Mouse (Mus musculus) G1E (cell line): ENCODE measurements around the gene Prss22. TPM values are rescaled to one million over a fixed set of nuclear protein-coding genes. Genes with fewer than 3 reads are reported as not detected.
A peak's percentile ranks its signal among the peaks of the same experiment; 100 is the strongest.

Experiments used
- ATAC-seq: 2 replicates; pipeline ENCODE4 v1.8.0; 2016; ENCODE audit warnings: mild to moderate bottlenecking; ENCODE audit not compliant: insufficient number of reproducible peaks, poor library complexity, low FRiP score, severe bottlenecking; ENCODE audit errors: extremely low read depth
- DNase-seq: peaks from one replicate; pipeline ENCODE4 v3.0.0; 2012; ENCODE audit warnings: low spot score
- H3K27me3 ChIP-seq: 2 replicates; pipeline ENCODE4 v1.6.1; 2012; ENCODE audit warnings: mild to moderate bottlenecking, low read length, inconsistent platforms; ENCODE audit not compliant: insufficient read depth
- H3K36me3 ChIP-seq: replicated peaks from 2 replicates; pipeline ENCODE3; 2012; ENCODE audit warnings: mild to moderate bottlenecking, inconsistent platforms
- H3K4me1 ChIP-seq: 2 replicates; pipeline ENCODE4 v1.6.1; 2012; ENCODE audit warnings: low read depth, low read length, inconsistent platforms, mixed read lengths; ENCODE audit not compliant: insufficient read depth
- H3K4me3 ChIP-seq: 2 replicates; pipeline ENCODE4 v1.5.1; 2012; ENCODE audit warnings: low read depth, mild to moderate bottlenecking, inconsistent platforms, low read length, moderate library complexity, mixed read lengths
- H3K9me3 ChIP-seq: replicated peaks from 2 replicates; pipeline ENCODE4 v1.6.1; 2012; ENCODE audit warnings: inconsistent platforms
- CTCF ChIP-seq: IDR thresholded peaks from 2 replicates; pipeline ENCODE4 v1.5.1; 2012; ENCODE audit warnings: low read depth, low read length, inconsistent platforms, mixed read lengths
- GATA1 ChIP-seq: IDR thresholded peaks from 2 replicates; pipeline ENCODE4 v1.6.1; 2012; ENCODE audit warnings: borderline replicate concordance, low read length, inconsistent platforms, mixed read lengths
- GATA2 ChIP-seq: IDR thresholded peaks from 2 replicates; pipeline ENCODE4 v1.6.1; 2012; ENCODE audit warnings: low read depth, low read length, inconsistent platforms, borderline replicate concordance
- POLR2AphosphoS5 ChIP-seq: IDR thresholded peaks from 2 replicates; pipeline ENCODE4 v1.6.1; 2012; ENCODE audit warnings: low read depth, low read length, inconsistent platforms; ENCODE audit not compliant: insufficient replicate concordance
- TAL1 ChIP-seq: conservative IDR thresholded peaks from 2 replicates; pipeline ENCODE4 v1.6.1; 2012; ENCODE audit warnings: low read depth, low read length, inconsistent platforms, mixed read lengths
- polyA plus RNA-seq: library from polyadenylated mRNA; stranded (reverse); fragments of >175 nt; gene quantifications from 2 replicates; pipeline ENCODE4 v1.2.3, GENCODE M21; 2012
- total RNA-seq, 2 experiments: library from RNA; stranded (forward) in 1 of 2; stranded (reverse) in 1 of 2; fragments of 200-1000 nt in 1 of 2; fragments of >200 nt in 1 of 2; fragmentation: Nextera tagmentation in 1 of 2; gene quantifications; 2 replicates each; pipeline ENCODE4 v1.2.3; 2014 to 2017

Prss22 gene
- total and polyA plus RNA-seq, 3 experiments: not detected

- peaks cover 38% of the 10 kb centered on the region for H3K27me3 ChIP-seq
- ATAC-seq: no peak
- no peak for TF ChIP-seq CTCF
- TF ChIP-seq GATA1: no peak
- no peak for TF ChIP-seq GATA2
- no peak for TF ChIP-seq POLR2AphosphoS5
- H3K4me3 ChIP-seq: no peak overlapping the region
- no peaks in the 10 kb centered on the region for H3K36me3 ChIP-seq
- H3K4me1 ChIP-seq: no peaks in the 10 kb centered on the region
- no peak for DNase-seq
- no peaks in the 10 kb centered on the region for H3K9me3 ChIP-seq
These were observed 2.5 kb upstream of the Prss22 start for GRCm38 (mm10) chr17:24000404-24000803.

DNA sequence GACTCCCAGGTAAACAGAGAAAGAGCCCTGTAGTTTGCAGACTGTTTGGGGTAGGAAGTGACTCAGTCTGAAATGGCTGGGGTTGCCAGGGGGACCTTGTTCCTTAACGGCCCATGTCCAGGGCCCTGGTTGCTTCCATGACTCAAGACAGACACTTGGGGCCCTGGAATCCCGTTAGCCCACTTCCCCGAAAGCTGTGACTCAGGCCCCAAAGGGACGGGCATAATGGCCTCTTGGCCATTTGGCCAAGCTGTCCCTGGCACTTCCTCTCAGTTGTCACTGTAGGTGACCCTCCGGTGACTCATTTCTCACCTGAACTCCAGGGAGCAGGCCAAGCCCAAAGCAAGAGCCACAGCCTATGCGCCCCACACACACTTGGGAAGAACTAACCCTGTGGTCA lies 483 bp upstream of the Prss22 start:
- no peak for DNase-seq

DNA sequence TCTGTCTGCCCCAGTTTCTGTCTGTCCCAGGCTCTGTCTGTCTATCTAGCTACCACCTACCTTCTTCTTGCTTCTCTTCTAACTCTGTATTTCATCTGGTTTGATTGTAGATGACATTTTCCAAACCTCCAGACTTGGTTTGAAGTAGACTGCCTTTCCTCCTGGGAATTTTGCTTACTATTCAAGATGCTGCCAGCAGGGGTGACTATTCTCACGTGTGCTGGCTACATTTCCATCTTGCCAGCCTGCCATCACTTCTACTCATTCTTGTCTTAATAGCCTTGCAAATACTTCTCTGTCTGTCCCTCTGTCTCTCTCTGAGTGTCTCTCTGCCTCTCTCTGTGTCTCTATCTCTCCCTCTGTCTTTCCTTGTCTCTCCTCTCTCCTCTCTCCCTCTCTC lies 2.5 kb downstream of the Prss22 start:
- Histone ChIP-seq H3K27me3 (peaks cover 51% of the 10 kb centered on the region), H3K9me3 (no peaks in the 10 kb centered on the region), H3K4me3 (no peak overlapping the region), H3K36me3 (no peaks in the 10 kb centered on the region), H3K4me1 (peaks cover 7% of the 10 kb centered on the region)
- no peak for DNase-seq
- TF ChIP-seq CTCF (no peak), GATA2 (no peak)
- no peak for ATAC-seq

More for the DNA sequence above, 483 bp upstream of the Prss22 start:
- Histone ChIP-seq H3K36me3 (no peaks in the 10 kb centered on the region), H3K9me3 (no peaks in the 10 kb centered on the region), H3K4me1 (peaks cover 3% of the 10 kb centered on the region; the same call in 1 of the 2 replicates), H3K4me3 (no peak overlapping the region), H3K27me3 (peaks cover 42% of the 10 kb centered on the region)
- TF ChIP-seq POLR2AphosphoS5 (no peak), GATA1 (no peak), TAL1 (no peak), GATA2 (no peak), CTCF (no peak)
- no peak for ATAC-seq

- TF ChIP-seq POLR2AphosphoS5: no peak
- TF ChIP-seq TAL1: no peak
- no peak for TF ChIP-seq CTCF
- TF ChIP-seq GATA2: no peak
- TF ChIP-seq GATA1: no peak
- Histone ChIP-seq H3K27me3 (peaks cover 51% of the 10 kb centered on the region), H3K4me1 (peaks cover 7% of the 10 kb centered on the region), H3K9me3 (no peaks in the 10 kb centered on the region), H3K36me3 (no peaks in the 10 kb centered on the region), H3K4me3 (no peak overlapping the region)
- DNase-seq: no peak
- ATAC-seq: no peak
These were observed 3.2 kb downstream of the Prss22 start for GRCm38 (mm10) chr17:23994667-23995066.

GRCm38 (mm10) chr17:23993559-23994428 lies 4.1 kb downstream of the Prss22 start:
- TF ChIP-seq GATA1 (no peak), GATA2 (no peak), CTCF (no peak), TAL1 (no peak), POLR2AphosphoS5 (no peak)
- peak; percentile 60 for ATAC-seq
- H3K4me1 ChIP-seq: peaks cover 7% of the 10 kb centered on the region
- H3K27me3 ChIP-seq: peaks cover 42% of the 10 kb centered on the region
- DNase-seq: peak; percentile 49
- H3K4me3 ChIP-seq: no peak overlapping the region; the same call in 1 of the 2 replicates
- H3K9me3 ChIP-seq: no peaks in the 10 kb centered on the region
- no peaks in the 10 kb centered on the region for H3K36me3 ChIP-seq

- Histone ChIP-seq H3K4me3 (no peak overlapping the region), H3K27me3 (peaks cover 34% of the 10 kb centered on the region), H3K9me3 (no peaks in the 10 kb centered on the region), H3K4me1 (peaks cover 7% of the 10 kb centered on the region), H3K36me3 (no peaks in the 10 kb centered on the region)
- TF ChIP-seq TAL1: no peak
- TF ChIP-seq POLR2AphosphoS5: no peak
- no peak for TF ChIP-seq GATA2
- no peak for TF ChIP-seq GATA1
- no peak for TF ChIP-seq CTCF
- ATAC-seq (no peak), DNase-seq (no peak)
These were observed 4.9 kb downstream of the Prss22 start for GRCm38 (mm10) chr17:23992789-23993553.
